Mouse (Mus musculus): ENCODE data around the gene Gm20671. TPM values are rescaled to one million over a fixed set of nuclear protein-coding genes. Genes with fewer than 3 reads are reported as not detected.
"Not testable (repeated sequence)": the region's sequence is repeated elsewhere in the genome, so short reads cannot be mapped to it uniquely, and the experiment has no call there.

Gm20671 gene
- polyA plus RNA-seq (2015; fragmentation: Nextera tagmentation; extraction: Ambion mirVana) = not detected in 2 replicates

DNA sequence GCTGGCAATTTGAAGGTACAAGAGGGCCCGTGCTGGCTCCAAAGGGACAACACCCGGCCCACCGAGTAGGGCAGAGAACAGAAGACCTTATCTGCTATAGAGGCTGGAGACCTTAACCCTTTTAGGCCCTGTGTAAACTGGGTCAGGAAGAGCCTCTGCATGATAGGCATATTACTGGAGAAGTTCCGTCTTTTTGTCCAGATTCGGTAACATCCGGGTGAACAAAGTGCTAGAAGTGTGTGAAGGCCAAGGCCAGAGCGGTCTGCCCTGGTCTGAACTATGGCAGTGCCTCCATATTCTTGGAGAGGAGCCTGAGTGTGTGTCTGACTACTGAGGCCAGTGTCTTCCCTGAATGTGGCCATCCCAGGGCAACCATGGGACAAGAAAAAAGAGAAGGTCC, at the start of gene Gm20671:
Gene Gm20671, minus strand, starts transcription at position 101 of the 400 bp plus-strand sequence.
- Histone ChIP-seq H3K4me3 (no peak within 1 kb of the TSS), H3K4me2 (no peak within 1 kb of the TSS), H3K9ac (no peak within 1 kb of the TSS), H3K4me1 (replicated peaks) (no peaks in the 10 kb centered on the region), H3K36me3 (peaks cover 60% of the 10 kb centered on the region), H3K27me3 (no peaks in the 10 kb centered on the region), H3K9me3 (no peaks in the 10 kb centered on the region), H3K27ac (replicated peaks) (no peak within 1 kb of the TSS)
- ATAC-seq (ENCODE audit: low FRiP score, low read depth) = no peak
- WGBS = 90% methylated on average over 7 of the region's 7 CpGs

- ATAC-seq (ENCODE audit: low FRiP score, low read depth) = no peak
- Histone ChIP-seq H3K4me2 (no peak overlapping the region), H3K27me3 (no peaks in the 10 kb centered on the region), H3K9me3 (no peaks in the 10 kb centered on the region), H3K27ac (replicated peaks) (no peak overlapping the region), H3K36me3 (peaks cover 41% of the 10 kb centered on the region), H3K4me1 (replicated peaks) (no peaks in the 10 kb centered on the region), H3K9ac (no peak overlapping the region), H3K4me3 (no peak overlapping the region)
- 96% methylated on average over 5 of the region's 5 CpGs for WGBS
Measured at GRCm38 (mm10) chr5:32872346-32872745, 45.4 kb upstream of the Gm20671 start.

DNA sequence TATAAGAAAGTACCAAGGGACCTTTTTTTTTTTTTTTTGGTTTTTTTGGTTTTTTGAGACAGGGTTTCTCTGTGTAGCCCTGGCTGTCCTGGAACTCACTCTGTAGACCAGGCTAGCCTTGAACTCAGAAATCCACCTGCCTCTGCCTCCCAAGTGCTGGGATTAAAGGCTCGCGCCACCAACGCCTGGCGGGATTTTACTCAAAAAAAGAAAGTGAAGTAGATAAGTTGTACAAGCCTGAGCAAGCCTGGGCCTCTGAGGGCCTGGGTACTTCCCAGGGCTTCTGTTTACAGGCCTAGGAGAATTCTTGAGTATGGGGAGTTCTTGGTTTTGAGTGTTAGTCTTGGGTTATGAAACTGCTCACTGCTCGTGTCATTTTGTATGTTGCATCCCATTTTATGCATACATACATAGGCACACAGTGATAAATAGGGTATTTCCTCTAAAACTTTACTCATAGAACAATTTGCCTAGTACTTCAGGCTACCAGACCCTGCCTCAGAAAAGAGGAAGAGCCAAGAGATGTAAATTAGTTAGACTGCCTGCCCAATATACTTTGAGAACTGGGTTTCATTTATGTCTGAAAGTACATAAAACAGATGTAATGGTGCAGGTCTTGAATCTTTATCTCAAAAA, 42.6 kb upstream of the Gm20671 start:
- H3K4me1 ChIP-seq (replicated peaks) = peaks cover 7% of the 10 kb centered on the region
- H3K4me2 ChIP-seq = no peak overlapping the region
- no peak overlapping the region for H3K27ac ChIP-seq (replicated peaks)
- no peak overlapping the region for H3K4me3 ChIP-seq
- no peaks in the 10 kb centered on the region for H3K27me3 ChIP-seq
- H3K9ac ChIP-seq = no peak overlapping the region
- 97% methylated on average over 5 of the region's 5 CpGs for WGBS
- ATAC-seq (ENCODE audit: low FRiP score, low read depth) = no peak
- H3K36me3 ChIP-seq = peaks cover 32% of the 10 kb centered on the region
- no peaks in the 10 kb centered on the region for H3K9me3 ChIP-seq

DNA sequence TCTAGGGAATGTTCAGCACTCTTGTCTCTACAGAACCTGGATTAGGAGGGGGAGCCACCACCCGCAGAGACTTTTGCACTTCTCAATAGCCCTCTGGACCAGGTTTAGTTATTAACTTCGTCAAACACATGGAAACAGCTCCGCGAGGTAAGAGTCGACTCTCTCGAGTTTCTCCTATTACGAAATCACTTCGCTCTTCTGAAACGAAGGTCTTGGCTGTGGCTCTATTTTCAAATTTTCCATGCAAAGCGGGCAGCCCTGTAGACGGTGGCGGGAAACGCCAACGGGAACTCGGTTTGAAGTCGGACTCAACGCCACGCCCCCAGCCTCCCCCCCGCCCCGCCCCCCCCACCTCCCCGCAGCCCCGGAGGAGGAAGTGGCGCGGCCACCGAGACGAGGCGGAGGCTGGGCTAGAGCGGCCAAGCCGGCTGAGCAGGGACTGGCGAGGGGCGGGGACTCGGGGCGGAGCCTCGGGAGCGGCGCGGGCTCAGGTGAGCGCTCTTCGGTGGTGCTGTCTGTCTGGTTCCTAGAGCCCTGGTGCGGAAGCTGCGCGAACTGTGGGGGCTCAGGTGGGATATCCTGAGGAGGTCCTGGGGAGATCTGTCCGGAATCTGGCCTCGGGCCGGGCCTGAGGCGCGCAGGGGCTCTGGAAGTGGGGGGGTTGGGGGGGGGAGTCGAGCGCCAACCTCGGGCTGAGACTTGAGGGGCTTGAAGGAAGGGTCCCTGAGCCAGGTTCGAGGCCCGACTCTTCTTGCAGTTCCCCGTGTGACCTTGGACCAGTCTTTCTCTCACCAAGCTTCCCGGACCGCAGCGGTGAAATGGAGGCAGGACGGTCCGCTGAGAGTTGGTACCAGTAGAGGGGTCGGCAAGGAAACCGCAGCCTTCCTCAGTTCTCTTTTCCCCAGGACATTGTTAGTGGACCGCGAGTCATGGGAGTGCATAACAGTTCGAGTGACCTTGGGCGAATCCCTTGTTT, 36.6 kb upstream of the Gm20671 start, which contains the start of gene Depdc5:
Gene Depdc5, plus strand, starts transcription at position 449 of the 976 bp plus-strand sequence.
- ATAC-seq (ENCODE audit: low FRiP score, low read depth) = peak; percentile 99

GRCm38 (mm10) chr5:32862469-32863132, 35.7 kb upstream of the Gm20671 start:
- Histone ChIP-seq H3K36me3 (no peaks in the 10 kb centered on the region), H3K4me3 (peak overlapping the region; percentile 82; the same call in 1 of the 2 replicates), H3K9ac (no peak overlapping the region), H3K9me3 (no peaks in the 10 kb centered on the region), H3K4me1 (replicated peaks) (peaks cover 14% of the 10 kb centered on the region), H3K27me3 (no peaks in the 10 kb centered on the region), H3K27ac (replicated peaks) (no peak overlapping the region), H3K4me2 (peak overlapping the region; percentile 89)
- WGBS = 70% methylated on average over 6 of the region's 6 CpGs
- no peak for ATAC-seq (ENCODE audit: low FRiP score, low read depth)

More for the DNA sequence above, 36.6 kb upstream of the Gm20671 start, which contains the start of gene Depdc5:
- H3K4me2 ChIP-seq = peak within 1 kb of the TSS; percentile 89
- under 1% methylated on average over 60 of the region's 64 CpGs for WGBS
- H3K4me3 ChIP-seq = peak within 1 kb of the TSS; percentile 82
- peak within 1 kb of the TSS; percentile 75 for H3K27ac ChIP-seq (replicated peaks)
- H3K9me3 ChIP-seq = no peaks in the 10 kb centered on the region
- H3K4me1 ChIP-seq (replicated peaks) = peaks cover 14% of the 10 kb centered on the region
- H3K36me3 ChIP-seq = peaks cover 6% of the 10 kb centered on the region
- no peaks in the 10 kb centered on the region for H3K27me3 ChIP-seq
- H3K9ac ChIP-seq = peak within 1 kb of the TSS; percentile 74

- Histone ChIP-seq H3K9me3 (no peaks in the 10 kb centered on the region), H3K9ac (no peak overlapping the region), H3K36me3 (no peaks in the 10 kb centered on the region), H3K27ac (replicated peaks) (no peak overlapping the region), H3K4me1 (replicated peaks) (peaks cover 18% of the 10 kb centered on the region), H3K4me3 (no peak overlapping the region), H3K4me2 (no peak overlapping the region), H3K27me3 (no peaks in the 10 kb centered on the region)
- no peak for ATAC-seq (ENCODE audit: low FRiP score, low read depth)
- 88% methylated on average over 1 of the region's 1 CpGs for WGBS
Measured at GRCm38 (mm10) chr5:32861082-32861481, 34.2 kb upstream of the Gm20671 start.

DNA sequence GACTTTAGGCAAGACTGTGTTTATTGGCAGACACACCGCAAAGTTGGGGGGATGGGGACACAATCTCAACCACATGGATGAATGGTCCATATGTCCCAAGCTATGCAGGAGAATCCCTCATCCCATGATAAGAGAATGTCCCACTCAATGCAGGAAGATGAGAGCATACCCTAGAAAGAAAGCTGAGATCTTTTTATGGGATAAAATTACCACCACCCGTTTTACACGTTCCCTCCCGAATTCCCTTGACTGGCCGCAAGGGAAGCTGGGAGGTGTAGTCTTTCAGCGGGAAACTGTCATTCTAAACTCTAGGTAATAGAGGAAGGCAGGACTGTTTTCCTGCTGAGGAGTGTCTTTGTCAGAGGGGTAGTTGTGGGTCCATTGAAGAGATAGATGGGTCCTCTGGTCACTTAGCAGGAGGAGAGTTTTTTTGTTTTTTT, 30.9 kb upstream of the Gm20671 start:
- H3K4me2 ChIP-seq = peak overlapping the region; percentile 64
- peaks cover 16% of the 10 kb centered on the region for H3K4me1 ChIP-seq (replicated peaks)
- WGBS = 3% methylated on average over 6 of the region's 6 CpGs
- no peaks in the 10 kb centered on the region for H3K27me3 ChIP-seq
- H3K9ac ChIP-seq = peak overlapping the region; percentile 52
- peak; percentile 20; the same call in 1 of the 2 replicates for ATAC-seq (ENCODE audit: low FRiP score, low read depth)
- H3K4me3 ChIP-seq = peak overlapping the region; percentile 47
- no peaks in the 10 kb centered on the region for H3K36me3 ChIP-seq
- no peaks in the 10 kb centered on the region for H3K9me3 ChIP-seq
- peak overlapping the region; percentile 76 for H3K27ac ChIP-seq (replicated peaks)

- H3K4me1 ChIP-seq (replicated peaks) = peaks cover 36% of the 10 kb centered on the region
- H3K27ac ChIP-seq (replicated peaks); ATAC-seq (ENCODE audit: low FRiP score, low read depth); H3K4me2 ChIP-seq; H3K9ac ChIP-seq; H3K9me3 ChIP-seq; H3K4me3 ChIP-seq; H3K36me3 ChIP-seq; H3K27me3 ChIP-seq: not testable (repeated sequence)
- 92% methylated on average over 2 of the region's 3 CpGs for WGBS
Measured at GRCm38 (mm10) chr5:32855274-32855673, 28.4 kb upstream of the Gm20671 start.

DNA sequence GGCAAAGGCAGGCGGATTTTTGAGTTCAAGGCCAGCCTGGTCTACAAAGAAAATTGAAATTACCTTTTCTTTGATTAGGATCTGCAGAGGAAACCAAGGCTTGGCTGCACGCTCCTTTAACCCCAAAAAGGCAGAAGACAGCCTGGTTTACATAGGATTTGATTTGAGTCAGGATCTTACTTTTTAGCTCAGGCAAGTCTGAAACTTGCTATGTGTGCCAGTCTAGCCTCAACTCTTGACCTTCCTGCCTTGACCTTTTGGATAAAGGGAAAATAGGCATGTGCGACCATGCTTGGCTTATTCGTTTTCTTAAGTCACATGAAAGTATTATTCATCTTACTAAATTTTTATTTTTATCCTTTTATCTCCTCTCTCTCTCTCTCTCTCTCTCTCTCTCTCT, 27.9 kb upstream of the Gm20671 start:
- 94% methylated on average over 4 of the region's 4 CpGs for WGBS
- peak overlapping the region; percentile 65; the same call in 1 of the 2 replicates for H3K27ac ChIP-seq (replicated peaks)
- H3K4me3 ChIP-seq = no peak overlapping the region
- no peaks in the 10 kb centered on the region for H3K36me3 ChIP-seq
- ATAC-seq (ENCODE audit: low FRiP score, low read depth) = no peak
- H3K4me1 ChIP-seq (replicated peaks) = peaks cover 36% of the 10 kb centered on the region
- no peak overlapping the region for H3K4me2 ChIP-seq
- H3K27me3 ChIP-seq = no peaks in the 10 kb centered on the region
- H3K9me3 ChIP-seq = no peaks in the 10 kb centered on the region
- no peak overlapping the region for H3K9ac ChIP-seq

- Histone ChIP-seq H3K4me3 (peak within 1 kb of the TSS; percentile 87), H3K9ac (peak within 1 kb of the TSS; percentile 89), H3K27me3 (no peaks in the 10 kb centered on the region), H3K9me3 (no peaks in the 10 kb centered on the region), H3K4me2 (peak within 1 kb of the TSS; percentile 80), H3K4me1 (replicated peaks) (peaks cover 36% of the 10 kb centered on the region), H3K36me3 (no peaks in the 10 kb centered on the region), H3K27ac (replicated peaks) (peak within 1 kb of the TSS; percentile 87)
- under 1% methylated on average over 51 of the region's 51 CpGs for WGBS
- peak; percentile 97 for ATAC-seq (ENCODE audit: low FRiP score, low read depth)
Measured at GRCm38 (mm10) chr5:32853731-32854507, 27.0 kb upstream of the Gm20671 start, which contains the start of gene Prr14l. Prr14l (minus strand) TSS chr5:32854256.

DNA sequence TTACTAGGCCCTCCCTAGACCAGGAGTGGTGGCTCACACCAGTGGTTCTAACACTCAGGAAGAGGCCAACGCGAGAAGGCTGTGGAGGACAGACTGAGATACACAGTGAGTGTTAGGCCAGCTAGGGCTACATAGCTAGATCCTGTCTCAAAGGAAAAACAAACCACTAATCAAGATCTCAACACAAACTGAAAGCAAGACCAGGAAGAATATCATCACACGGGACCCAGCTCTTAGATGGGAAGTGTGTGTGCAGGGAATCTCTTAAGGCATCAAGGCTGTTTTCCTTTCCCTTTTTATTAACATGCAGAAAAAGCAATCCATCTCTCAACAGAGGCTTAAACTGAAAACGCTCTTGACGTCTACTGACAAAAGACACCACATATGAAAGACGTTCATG, 25.1 kb upstream of the Gm20671 start:
- no peak for ATAC-seq (ENCODE audit: low FRiP score, low read depth)
- H3K4me2 ChIP-seq = peak overlapping the region; percentile 80
- no peaks in the 10 kb centered on the region for H3K36me3 ChIP-seq
- WGBS = 59% methylated on average over 6 of the region's 6 CpGs
- H3K9me3 ChIP-seq = no peaks in the 10 kb centered on the region
- H3K9ac ChIP-seq = peak overlapping the region; percentile 7; the same call in 1 of the 2 replicates
- H3K4me1 ChIP-seq (replicated peaks) = peaks cover 32% of the 10 kb centered on the region
- no peaks in the 10 kb centered on the region for H3K27me3 ChIP-seq
- H3K27ac ChIP-seq (replicated peaks) = no peak overlapping the region
- no peak overlapping the region; the same call in 1 of the 2 replicates for H3K4me3 ChIP-seq
